Mouse (Mus musculus) lung, postnatal 14 days (tissue): ENCODE data around the gene Inafm2.
A peak's percentile ranks its signal among the peaks of the same experiment; 100 is the strongest.

Experiments
- DNase-seq: peaks from one replicate; pipeline ENCODE4 v3.0.0; 2021

Inafm2 gene

GRCm38 (mm10) chr2:118727911-118728310, 17.6 kb upstream of the Inafm2 start:
- peak; percentile 35 for DNase-seq

DNA sequence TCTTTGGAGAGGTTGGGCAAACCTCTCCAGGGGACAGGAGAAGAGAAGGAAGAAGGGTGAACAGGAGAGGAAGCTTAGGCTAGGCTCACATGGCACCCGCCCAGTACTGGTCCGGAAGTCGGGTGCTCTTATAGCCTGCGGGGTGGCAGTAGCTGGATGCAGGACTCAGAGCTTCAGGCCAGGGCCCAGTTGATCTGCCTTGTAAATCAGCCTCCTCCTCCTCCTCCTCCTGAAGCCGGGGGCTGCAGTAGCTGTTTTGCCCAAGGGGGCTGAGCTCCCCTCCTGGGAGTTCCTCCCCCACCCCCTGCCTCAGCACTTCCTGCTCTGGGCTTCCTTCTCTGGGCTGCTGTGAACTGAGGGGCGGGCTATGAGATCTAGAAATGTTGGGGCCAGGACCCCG, 17.2 kb upstream of the Inafm2 start, which contains the start of gene Plcb2:
TSS of gene Plcb2 (minus strand) at position 102 of the 400 bp plus-strand sequence.
- DNase-seq = peak; percentile 38

- DNase-seq = no peak
These were observed 16.4 kb upstream of the Inafm2 start for GRCm38 (mm10) chr2:118729194-118729593.

DNA sequence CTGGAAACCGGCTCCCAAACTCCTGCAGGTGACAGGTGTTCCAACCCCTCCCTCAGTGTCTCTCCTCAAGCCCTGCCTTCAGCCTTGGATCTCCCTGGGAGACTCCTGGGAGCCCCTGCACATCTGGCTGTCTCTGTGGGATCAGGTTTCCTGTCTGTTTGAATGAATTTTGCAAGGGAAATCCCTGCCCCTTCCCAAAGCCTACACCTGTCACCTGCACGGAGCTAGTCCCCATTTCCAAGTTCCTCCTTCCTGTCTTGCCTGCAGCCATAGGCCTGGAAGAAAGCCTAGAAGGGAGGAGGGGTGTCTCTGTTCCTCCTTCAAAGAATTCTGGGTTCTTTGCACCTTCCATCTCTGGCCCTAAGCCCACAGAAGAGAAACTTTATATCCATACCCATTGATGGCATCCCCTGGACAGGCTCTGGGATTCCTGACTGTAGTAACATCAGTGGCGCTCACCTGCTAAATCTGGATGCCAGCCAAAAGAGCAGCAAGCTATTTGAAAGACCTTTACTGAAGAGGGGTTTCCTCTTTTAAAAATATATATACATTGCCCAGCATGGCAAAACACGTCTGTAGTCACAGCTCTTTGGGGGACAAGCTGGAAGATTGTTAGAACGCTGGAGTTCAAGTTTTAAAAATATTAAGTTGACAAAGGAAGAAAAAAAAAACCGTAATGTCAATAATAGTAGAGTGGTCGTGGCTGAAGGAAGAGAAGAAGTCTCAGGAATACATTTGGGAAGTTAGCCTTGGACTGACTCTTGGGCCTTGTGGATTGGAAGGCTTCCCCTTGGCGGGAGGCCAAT, 15.5 kb upstream of the Inafm2 start:
- DNase-seq = no peak

GRCm38 (mm10) chr2:118730622-118730915, 15.0 kb upstream of the Inafm2 start:
- DNase-seq = peak; percentile 86

GRCm38 (mm10) chr2:118731981-118732380, 13.6 kb upstream of the Inafm2 start:
- no peak for DNase-seq

DNA sequence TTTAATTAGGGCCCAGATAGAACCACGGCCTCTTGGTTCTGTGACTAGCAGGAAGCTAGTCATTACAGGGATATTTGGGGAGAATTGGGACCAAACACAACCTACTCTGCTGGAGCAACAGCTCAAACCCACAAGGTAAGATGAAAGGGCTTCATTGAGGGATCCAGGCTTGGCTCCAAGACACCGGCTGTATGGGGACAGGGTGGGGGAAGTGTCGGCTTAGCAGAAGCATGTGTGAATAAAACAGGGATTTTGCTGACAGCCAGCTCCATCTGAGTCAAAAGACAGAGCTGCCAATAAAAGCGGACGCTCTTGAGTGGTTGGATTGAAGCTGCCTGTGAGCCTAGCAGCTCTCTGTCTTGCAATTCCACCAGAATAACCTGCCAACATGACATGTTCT, 12.2 kb upstream of the Inafm2 start:
- DNase-seq = no peak

- no peak for DNase-seq
These were observed 5.2 kb upstream of the Inafm2 start for GRCm38 (mm10) chr2:118740341-118740740.

GRCm38 (mm10) chr2:118741183-118741582, 4.4 kb upstream of the Inafm2 start:
- DNase-seq = no peak

GRCm38 (mm10) chr2:118743261-118743943, 2.2 kb upstream of the Inafm2 start:
- DNase-seq = peak; percentile 56

DNA sequence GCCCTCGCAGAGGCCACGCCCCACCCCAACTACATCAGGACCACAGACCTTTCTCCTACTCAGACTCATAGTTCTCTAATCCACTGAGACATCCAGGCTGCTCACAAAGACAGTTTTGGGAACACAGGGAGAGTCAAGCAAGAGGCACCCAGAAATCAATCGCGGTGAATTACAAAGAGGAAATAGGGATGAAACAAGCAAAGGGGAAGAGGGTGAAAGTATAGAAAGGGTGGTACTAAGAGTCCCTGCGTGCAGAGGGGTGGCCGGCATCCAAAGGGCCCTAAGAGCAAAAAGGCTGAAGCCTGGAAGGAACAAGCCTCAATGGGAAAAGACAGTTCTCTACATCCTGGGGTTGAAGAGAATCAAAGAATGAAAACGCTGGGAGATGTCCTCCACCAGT, 937 bp upstream of the Inafm2 start:
- DNase-seq = no peak

DNA sequence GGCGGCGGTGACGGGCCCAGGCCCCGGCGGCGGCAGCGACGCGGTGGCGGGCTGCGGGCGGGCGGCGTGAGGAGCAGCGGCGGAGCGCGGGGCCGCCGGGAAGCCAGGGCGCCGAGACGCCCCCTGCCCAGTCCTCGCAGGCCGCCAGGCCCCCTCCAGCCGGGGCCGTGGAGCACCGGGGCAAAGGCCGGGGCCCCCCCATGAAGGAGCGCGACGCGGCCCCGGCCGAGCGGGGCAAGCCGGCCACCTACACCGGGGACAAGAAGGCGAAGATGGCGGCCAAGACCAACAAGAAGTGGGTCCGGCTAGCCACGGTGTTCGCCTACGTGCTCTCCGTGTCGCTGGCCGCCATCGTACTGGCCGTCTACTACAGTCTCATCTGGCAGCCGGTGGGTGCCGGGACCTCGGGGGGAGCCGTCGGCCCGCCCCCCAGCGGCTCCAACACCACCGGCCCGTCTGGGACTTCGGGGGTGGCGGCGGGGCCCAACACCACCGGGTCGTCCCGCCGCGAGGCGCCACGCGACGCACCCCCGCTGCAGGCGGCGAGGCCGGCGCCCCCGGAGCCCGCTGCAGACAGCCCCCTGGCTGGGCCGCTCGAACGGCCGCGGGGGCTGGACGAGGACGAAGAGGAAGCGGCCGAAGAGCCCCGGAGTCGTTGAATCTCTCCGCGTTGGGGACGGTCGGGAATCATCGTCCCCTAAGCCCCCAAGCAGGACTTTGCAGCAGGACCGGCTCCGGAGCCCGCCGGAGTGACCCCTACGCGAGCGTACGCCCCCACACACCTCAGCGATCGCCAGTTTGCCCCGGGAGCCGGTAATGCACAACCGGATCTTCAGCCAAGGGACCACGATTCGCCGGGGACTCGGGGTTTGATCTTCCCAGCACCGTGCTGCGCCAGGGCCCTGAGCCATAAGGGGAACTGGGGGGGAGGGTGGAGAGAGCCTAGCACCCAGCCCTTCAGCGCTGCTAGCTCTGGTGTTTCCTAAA, 650 bp downstream of the Inafm2 start:
- DNase-seq = no peak

DNA sequence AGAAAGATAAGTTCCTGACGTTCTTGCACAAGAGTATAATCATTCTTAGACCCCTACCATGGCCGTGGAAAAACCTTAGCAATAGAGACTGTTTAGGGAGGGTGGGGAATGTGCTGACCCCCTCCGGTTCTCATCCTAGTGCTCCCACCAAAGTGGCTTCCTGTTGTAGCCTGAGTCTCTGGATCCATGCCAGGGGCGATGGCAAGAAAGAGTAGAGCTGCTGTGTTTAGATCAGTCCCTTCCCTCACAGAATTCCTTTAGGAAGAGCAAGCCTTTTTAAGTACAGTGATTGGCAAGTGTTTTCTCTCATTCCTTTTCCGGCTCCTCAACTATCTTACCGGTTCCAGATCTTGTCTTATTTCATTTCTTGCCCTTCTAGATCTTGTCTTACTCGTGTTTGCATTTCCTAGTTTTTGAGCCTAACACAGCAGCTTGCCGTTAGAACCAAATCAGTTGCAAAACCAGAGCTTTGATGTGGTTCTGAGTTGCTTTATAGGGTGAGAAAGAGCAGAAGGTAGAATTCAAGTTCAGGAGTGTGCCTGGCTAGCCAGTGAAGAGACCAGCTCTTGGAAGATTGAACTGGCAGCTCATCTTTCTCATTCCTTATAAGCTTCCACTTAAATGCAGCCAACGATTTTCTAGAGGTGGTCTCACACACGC, 1.9 kb downstream of the Inafm2 start:
- DNase-seq = peak; percentile 69

GRCm38 (mm10) chr2:118749341-118749884, 3.9 kb downstream of the Inafm2 start:
- no peak for DNase-seq

- DNase-seq = no peak
These were observed 4.9 kb downstream of the Inafm2 start for GRCm38 (mm10) chr2:118750476-118750875.

DNA sequence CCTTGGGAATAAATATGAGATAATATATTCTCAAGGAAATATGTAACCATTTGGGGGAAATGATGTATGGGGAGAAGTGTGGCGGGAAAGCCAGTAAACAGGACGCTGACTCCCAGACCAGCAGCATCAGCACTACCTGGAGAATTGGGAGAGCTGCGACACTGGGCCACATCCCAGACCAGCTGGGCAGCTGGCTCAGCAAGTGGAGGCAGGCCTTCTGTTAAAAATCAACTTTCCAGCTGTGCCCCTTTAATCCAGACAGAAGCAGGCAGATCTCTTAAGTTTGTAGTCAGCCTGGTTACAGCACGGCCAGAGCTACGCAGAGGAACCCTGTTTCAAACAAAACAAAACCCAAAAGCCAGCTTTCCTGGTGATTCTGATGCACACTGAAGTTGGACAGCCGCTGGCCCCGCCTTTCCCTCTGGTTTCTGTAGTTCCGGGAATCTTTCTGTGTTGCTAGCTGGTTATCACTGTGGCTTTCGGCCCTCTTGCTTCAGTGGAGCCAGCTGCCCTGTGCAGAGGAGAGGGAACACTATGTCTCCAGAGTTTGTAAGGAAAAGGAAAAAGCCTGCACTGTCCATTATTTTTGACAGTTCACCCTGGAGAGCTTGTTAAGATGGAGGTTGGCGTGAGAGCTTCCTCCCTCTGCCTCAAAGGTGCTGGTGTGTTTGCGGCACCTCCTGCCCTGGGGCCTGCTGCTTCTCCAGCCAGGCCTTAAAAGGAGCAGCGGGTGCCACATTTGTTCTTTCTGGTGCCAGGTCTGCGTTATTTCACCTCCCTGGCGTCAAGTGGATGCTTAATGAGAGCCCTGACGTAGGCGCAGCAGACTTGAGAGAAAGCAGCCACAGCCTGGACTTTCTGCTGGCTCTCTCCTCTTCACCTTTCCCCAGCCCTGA, 6.6 kb downstream of the Inafm2 start:
- DNase-seq = no peak

DNA sequence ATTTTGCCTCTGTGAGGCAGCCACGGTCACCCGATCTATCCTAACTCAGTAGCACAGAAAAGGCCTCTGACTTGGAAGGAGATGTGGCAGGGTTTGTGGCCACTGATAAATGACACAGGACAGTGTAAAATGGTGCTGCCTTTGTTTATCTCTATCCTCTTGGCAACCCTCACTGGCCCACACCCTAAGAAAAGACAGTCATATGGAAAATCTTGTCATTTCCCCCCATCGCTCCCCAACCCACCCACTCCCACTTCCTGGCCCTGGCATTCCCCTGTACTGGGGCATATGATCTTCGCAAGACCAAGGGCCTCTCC, 7.2 kb downstream of the Inafm2 start:
- DNase-seq = no peak

GRCm38 (mm10) chr2:118754143-118754542, 8.6 kb downstream of the Inafm2 start:
- DNase-seq = no peak

DNA sequence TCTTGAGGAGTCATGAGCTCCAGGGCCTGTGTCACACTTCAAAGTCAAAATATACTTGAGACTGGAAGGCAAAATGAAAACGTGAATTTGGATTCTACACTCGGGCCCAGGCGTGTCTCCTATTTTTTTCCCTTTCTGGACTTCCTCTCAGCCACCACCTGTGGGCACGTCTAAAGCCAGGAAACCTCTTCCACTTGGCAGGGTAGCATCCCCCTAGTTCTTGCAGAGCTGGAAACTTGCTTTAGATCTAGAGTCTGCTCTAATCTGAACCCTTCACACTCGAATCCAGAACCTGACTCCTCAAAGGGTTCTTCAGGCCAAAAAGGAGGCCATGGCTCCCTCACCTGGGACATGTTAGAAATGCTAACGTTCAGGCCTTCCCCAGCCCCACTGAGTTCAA, 9.8 kb downstream of the Inafm2 start:
- DNase-seq = no peak

DNA sequence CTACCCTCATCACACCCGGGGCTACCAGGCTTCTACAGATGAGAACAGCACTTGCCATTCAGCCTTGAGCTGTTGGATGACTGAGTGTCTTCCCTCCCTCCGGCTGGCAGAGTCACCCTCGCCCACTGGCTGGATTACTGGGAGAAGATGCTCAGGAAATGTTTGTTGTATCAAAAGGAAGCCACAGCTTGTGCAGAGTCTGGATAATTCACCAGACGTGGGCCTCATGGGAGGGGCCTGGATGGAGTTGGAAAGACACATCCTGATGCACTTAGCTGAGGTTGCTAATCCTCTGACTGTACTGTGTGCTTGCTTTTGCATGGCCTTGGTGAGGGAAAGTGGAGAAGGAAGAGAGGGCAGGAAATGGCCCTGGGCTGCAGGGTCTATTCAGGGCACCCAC, 10.5 kb downstream of the Inafm2 start:
- DNase-seq = no peak

GRCm38 (mm10) chr2:118759828-118760227, 14.3 kb downstream of the Inafm2 start:
- DNase-seq = peak; percentile 75
